Mouse (Mus musculus) thymus, postnatal 36 days (tissue): ENCODE measurements around the gene Cdc7.

Source experiments
- DNase-seq, 2 experiments: peaks; one replicate each; pipeline ENCODE4 v3.0.0; 2022; ENCODE audit warnings: mixed read lengths in 2 of 2

Cdc7 gene

DNA sequence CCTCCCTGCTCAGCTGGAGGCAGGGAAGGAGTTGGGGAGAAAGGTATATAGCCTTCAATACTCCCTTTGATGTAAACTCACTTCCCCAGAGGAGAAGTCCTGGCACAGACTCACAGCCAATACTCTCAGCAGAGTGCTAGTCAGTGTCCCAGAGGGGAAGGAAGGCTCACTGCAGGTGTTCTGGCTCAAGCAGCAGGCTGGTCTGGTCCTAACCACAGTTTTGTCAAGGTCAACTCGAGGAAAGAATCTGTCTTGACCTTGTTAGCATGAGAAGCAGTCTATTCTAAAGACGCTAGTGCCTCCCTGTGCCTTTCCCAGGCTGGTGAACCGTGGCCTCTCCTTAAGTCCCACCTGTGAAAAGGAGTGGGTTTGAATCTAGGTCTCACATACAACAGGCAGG is 30.6 kb downstream of the Cdc7 start:
- DNase-seq: no peak

DNA sequence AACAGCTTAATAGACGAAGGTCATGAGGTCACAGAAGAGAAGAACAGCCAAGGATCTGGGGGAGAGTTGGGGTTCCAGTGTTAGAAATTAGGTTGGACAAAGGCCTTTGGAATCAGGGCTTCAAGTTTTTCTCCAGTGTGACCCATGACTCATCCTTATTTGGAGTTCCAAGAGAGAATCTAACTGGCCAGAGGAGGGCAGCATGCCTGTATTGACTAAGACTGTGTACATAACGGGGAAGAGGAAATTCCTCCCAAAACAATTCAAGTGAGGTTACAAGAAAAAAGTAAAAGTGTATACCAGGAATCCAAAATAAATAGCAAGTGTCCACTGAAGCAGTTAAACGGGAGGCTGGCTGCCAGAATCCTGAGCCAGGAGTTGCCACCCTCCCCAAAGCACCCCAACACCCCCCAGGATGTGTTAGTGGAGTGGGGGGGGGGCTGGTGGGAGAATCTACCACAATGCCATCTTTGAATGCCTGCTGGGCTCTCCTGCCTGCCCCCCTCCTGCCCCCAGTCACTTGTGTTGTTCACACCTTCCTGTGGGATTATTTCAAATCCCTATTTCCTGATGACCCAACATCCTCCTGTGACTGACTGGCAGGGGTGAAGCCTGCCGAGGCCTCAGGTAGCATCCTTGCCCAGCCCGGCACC is 31.9 kb downstream of the Cdc7 start:
- peak in 1 of 2 experiments; percentile 18 for DNase-seq

DNA sequence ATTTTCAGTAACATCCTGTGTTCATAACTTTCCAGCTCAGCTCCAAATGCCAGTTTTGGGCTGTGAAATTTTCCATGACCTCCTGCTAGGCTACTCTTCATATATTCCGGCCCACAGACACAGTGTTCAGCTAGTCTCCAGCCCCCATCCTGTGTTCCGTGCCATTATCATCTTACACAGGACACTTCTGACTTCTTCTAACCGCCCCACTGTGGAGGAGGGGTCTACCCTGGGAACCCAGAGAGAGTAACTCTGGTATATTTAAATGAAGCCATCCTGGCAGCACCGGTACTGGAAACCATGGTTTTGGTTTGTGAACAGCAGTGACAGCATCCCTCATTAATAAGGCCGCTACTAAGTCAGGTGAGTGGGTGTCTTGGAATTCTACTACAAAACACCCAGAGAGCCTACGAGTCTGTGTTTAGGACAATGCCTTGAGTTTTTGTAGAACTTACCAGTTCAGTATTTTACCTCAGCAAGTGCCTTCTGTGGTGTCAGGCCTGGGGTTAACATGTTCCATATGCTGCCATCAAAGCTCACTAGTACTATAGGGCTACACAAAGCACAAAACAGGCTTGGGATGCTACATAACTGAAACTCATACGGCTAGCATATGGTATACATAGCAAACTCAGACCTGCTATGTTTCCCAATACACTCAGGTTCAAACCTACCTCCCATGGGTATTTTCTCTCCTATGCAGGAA is 32.6 kb downstream of the Cdc7 start:
- DNase-seq: no peak

DNA sequence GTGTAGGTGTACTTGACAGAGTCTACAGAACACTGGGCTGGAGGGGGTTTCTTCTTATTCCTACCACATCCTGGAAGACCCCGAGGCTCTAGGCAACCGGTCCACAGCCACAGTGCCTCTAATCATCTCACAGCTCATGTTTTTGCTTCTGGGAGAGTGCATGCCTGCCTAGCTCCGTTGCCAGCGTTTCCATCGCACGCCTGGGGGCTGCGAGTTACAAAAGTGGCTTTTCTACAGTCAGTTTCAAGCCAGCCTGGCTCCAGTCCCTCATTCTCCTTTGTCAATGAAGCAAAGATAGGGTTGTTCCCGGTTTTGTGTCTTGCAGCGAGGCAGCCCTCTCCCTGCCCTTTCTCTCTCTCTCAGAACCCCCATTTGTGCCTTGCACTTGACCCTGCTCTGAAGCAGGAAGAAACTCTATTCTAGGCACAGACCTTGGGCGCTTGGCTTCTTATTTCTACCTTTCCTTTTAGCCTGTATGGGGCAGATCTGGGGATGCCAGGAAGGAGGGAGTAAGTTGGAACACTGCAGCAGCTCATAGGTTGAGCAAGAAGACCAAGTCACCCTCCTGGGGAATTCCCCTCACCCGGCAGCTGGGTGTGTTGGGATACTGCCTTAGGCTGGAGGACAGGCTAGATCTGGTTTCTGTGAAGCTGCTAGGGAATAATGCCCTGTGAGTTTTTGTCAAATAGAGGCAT is 37.4 kb downstream of the Cdc7 start:
- no peak for DNase-seq

DNA sequence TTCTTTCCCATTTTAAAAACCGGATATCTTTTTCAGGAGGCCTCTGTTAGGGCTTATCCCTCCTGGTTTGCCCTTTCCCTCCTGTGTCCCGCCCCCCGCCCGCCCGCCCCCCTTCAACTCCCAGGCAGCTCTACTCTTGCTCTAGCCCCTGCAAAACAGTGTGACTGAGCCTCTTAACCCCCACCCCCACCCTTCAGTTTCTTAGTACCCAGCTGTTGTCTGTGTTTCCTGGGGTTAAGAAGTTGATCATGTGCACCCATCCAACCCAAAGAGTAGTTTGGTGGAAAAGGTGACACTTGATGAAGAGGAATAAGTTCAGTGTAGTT is 37.9 kb downstream of the Cdc7 start:
- DNase-seq: no peak

DNA sequence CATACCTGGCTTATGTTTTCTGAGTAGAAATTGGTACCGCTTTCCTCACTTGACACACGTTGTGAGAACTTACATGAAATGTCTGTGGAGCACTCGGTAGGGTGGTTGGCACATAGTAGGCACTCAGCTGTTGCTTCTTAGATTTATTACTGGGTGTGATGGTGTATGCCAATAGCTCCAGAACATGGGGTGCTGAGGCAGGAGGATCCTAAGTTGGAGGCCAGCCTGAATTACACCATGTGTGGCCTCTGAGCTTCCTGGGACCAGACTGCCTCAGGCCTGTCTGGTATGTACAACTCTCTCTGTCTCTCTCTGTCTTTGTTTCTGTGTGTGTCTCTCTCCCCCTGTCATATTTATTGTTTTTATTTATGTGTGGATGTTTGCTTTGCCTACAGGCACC is 45.6 kb downstream of the Cdc7 start:
- no peak for DNase-seq

DNA sequence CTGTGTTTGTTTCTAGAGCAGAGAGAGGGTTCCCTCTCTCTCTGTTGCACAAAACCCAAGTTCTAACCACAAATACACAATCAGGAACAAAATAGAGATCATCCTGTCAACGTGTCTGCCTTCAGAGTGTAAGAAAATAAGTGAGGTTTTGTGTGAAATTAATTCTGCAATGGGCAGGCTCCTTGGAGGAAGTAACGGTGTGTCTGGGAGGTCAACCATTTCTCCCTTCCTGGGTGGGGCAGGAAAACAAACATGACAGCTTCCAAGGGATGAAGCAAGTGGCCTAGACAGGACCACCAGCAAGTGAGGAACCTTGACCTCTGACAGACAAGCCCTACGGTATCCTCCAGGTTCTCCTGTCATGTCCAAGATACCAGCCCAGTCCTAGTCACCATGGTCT is 46.2 kb downstream of the Cdc7 start:
- DNase-seq: no peak

DNA sequence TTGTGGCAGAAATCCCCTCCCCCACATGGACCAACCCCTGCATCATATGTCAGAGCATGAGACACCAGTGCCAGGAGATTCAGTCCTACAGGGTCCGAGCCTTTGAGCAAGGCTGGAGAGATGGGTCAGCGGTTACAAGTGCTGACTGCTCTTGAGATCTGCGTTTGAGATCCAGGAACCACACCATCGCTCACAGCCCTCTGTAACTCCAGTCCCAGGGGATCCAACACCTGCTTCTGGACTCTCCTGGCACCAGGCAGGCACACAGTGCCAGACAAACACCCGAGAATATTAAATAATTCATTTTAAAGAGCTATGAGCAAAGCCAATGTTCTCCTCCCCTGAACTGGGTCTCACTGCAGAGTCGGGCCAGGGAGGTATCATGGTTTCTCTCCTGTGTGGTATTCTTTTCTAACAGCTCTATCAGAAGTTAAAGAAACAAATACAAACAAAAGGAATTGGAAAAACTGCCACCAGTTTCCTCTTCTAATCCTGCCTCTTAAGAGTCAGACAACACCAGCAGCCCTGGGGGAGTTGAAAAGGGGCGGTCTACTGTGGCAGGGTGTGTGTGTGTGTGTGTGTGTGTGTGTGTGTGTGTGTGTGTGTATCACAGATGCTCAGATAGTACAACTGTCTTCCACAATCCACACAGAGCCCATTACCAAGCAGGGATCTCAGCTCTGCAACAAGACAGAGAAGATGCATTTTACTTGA is 47.4 kb downstream of the Cdc7 start:
- no peak for DNase-seq

DNA sequence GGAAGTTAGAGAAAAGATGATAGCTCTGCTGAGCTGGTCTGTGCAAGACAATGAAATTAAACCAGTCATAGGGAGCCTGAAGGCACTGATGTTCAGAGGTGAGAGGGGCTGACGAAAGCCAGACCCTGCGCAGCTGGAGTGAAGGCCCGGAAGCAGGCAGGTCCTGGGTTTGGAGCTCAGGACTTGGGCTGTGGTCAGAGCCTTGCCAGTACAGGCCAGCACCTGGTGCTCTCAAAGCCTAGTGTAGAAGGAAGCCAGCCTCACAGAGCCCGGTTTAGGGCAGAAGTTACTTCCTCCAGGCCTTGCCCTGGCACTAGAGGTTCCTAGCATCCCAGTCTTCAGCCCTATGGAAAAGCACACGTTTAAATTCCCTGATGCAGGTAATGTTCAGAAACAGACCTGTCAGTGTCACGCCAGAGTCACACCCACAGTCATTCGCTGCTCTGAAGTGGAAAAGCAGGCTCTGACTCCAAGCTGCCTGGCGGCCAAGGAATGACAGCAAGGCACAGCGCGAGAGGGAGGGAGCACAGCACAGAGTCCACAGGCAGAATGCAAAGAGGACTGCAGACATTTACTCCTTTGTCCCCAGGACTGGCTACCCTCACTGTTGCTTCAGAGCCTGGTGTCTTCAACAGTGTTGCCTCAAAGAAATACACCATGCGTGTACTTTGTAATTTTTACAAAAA is 48.1 kb downstream of the Cdc7 start:
- peak in 1 of 2 experiments; percentile 12 for DNase-seq

DNA sequence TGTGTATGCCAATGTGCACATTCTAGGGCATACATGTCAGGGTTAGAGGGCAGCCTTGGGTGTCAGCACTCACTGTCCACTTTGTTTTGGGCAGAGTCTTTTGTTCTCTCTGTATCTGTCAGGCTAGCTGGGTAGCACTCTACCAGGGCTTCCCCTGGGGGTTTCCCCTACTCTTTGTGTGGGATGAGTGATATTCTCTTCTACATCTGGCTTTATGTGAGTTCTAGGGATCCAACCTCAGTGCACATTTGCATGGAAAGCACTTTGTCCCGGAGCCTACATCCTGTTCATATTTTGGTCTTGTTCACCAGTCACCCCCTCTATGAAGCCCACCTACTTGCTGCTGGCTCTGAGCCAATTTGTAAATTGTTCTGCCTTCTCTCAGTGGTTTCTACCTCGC is 49.3 kb downstream of the Cdc7 start:
- DNase-seq: no peak

DNA sequence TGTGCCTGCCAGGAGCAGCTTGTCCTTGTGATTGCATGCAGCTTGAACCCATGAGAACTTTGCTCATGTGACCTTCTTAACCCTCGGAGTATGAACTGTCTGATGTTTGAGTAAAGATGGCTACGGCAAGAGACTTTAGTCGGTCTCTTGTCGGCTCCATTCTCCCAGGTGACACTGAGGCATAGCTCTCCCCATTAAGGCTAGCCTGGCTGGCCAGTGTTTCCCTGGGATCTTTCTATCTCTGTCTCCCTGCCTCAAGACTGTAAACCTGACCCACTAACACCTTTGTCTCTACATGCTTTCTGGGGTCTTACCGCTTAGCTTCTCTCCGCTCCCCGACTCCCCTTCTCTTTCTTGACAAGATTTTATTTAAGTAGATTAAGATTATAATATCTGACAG is 50.0 kb downstream of the Cdc7 start:
- no peak for DNase-seq

DNA sequence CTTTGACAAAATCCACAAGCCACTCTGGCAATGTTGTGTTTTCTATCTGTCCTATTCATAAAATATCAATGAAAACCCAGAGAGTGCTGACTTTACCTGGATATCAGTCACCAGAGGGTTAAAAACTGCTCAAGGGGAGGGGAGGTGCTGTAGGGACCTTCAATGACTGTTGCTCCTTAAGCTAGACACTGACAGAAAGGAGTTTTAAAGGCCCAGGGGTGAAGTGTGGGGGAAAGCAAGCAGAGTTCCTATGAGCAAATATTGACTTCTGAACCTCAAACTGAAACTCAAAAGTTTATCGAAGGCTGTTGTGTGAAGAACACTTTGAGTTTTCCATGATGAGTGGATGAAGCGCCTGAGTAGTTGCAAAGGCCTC is 50.9 kb downstream of the Cdc7 start:
- DNase-seq: no peak

DNA sequence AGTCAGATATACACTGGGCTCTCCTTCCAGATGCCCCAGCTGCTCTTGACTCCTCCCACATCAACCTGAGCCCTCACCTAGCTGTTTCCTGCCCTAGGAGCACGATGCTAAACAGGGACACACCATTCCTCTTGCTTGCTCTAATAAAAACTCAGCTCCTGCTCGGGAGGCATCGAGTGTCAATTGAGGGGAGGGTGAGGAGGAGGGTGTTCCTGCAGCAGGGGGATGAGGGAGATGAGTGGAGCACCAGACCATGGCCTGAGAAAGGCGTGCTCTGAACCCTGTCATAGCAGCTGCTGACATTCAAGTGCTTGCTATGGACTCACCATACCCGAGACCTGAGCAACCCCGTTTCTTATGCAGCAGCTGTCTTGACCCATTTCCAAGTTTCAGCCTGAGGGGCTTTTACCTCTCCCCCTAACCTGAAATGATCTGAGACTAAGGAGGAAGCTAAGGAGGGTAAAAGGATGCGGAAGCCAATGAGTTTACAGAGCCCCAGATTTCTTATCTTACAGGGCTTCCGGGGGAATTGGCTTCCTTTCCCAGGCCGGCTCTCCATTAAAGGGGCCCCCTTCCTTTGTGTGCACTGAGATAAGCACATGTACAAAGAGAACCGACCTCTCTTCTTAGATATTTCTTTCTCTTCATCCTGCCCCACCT is 51.4 kb downstream of the Cdc7 start:
- peak; percentile 15 to 37 for DNase-seq

DNA sequence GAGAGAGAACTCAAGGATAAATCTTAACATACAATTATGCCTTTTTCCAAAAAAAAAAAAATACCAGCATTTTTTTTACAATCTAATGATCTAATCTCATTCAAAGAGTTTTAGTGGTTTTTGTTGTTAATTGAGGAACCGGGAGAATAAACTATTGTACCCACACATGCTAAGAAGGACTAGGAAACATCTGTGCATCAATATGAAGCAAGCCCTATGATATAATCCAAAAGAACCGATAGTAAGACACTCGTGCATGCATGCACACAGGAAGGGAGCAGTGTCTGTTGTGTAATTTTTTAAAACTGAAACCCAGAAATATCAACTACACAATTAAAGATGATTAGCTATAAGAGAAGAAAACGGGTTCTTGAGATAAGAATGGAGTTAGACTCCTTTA is 52.4 kb downstream of the Cdc7 start:
- no peak for DNase-seq

DNA sequence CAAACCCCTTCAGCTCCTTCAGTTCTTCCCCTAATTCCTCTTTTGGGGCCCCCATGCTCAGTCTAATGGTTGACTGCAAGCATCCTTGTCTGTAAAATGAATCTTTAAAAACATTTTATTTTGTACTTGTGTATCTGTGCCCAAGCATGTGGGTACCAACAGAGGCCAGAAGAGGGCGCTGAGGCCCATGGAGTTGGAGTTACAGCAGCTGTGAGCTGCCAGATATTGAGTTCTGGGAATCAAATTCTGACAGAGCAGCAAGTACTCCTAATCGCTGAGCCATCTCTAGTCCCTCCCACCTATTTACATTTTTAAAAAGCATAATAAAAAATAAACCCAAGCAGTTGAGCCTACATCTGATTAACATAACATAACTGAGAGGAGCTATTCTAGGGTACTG is 53.4 kb downstream of the Cdc7 start:
- peak in 1 of 2 experiments; percentile 19 for DNase-seq

DNA sequence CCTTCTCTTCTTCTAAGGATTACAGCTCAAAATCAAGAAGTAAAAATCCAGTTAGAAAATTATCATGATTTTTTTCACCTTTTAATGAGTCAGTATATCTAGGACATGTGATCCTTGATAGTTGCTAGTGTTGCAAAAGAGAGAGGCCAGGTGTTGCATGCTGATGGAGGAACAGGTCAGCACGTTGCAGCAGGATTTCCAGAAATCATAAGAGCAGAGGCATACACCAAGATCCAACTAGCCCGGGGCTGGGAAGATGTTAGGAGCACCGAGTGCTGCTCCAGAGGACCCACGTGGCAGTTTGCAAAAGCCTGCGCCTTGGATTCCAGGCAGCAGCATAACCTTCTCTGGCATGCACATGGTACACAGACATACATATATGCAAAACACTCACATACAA is 54.9 kb downstream of the Cdc7 start:
- no peak for DNase-seq

DNA sequence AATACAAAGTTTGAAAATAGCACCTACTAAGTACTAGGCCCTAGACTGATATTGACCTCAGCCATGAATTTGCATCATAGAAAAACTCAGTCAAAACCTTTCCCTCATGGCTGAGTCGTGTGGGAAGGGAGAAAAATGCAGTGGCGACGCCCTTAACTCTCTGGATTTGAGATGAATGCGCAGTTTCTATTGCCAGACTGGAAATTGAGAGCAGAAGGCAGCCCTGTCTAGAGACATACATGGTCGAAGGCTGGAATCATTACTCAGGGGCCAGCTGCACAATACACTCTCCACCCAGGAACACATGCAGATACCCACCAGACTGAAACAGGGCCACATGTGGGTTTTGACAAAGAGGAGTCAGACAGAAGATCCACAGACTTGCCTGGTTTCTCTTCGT is 55.8 kb downstream of the Cdc7 start:
- DNase-seq: no peak

DNA sequence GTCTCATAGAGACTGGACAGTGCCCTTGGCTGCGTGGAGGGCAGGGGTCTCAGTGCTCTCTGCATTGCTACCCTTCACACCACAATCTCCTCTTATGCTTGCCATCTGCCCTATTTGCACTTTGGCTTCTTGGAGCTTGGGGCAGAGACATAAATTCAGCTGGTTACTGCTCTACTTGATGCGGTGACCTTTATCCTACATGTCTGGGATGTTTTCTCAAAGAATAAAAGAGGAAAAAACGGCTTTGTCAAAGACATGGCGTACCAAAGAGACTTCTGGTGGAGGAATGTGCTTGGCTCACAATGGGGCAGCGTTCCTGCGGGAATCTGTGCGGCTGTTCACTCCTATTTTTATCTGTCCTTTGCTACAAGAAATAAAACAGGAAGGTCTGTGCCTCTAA is 56.2 kb downstream of the Cdc7 start:
- no peak for DNase-seq

DNA sequence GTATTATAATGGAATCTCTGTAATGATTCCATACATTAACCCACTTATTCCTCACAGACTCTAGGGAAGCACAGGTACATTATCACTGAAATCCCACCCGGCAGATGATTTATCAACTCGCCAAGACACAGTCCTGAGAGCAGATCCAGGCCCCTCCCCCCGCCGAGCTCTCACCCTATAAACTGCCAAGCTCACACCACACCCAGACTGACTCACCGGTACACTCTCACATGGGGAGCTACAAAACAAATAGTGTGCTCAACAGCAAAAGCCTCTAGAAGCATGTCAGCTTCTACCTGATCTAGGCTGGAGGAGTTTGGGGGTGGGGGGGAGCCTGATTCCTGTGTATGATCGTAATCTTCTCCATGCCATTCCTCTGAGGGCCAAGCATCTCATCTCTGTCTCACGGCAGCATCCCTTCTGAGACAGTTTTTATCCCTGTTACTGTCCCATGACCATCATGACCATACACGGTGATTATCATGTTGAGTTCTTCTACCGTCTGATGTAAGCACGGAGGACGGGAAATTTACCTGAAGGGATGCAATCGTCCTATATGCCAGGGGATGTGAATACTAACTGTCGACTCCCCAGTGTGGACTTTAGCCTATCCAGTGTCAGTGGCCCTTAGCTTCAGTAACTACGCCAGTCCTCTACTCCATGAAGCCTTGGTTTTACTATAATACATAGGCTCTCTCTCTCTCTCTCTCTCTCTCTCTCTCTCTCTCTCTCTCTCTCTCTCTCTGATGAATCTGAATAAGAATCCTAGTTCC is 57.4 kb downstream of the Cdc7 start:
- DNase-seq: no peak

DNA sequence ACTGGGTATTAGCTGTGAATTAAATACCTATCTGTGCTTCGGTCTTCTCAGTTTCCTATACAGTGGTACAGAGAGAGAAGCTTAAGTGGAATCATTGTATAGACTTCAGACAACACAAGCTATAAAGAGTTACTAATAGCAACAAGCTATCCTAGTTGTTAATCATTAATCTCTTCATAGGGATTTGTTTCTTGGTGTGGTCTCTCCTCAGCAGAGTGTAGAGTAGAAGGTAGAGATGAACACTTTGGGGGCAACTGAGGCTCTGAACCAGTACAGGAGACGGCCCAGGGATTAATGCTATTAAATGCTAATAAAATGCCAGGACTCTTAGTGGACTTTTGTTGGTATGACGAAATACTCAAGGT is 57.9 kb downstream of the Cdc7 start:
- DNase-seq: no peak

DNA sequence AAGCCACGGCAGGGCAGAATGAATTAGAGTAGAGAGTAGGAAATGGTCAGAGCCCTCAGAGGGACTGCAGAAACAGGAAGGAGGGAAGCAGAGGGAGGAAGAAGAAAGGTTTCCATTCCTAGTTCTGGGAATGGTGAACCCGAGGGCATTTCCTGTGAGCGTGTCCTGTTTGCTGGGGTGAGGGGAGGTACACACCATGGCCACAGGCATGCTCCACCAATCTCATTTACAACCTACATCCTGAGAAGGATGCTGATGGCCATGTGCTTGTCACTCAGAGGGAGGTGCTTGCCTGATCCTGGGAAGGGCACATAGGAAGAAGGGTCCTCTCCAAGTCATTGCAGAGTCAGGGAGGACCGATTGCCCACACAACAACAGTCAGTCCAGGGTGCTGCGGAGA is 59.8 kb downstream of the Cdc7 start:
- DNase-seq: no peak

DNA sequence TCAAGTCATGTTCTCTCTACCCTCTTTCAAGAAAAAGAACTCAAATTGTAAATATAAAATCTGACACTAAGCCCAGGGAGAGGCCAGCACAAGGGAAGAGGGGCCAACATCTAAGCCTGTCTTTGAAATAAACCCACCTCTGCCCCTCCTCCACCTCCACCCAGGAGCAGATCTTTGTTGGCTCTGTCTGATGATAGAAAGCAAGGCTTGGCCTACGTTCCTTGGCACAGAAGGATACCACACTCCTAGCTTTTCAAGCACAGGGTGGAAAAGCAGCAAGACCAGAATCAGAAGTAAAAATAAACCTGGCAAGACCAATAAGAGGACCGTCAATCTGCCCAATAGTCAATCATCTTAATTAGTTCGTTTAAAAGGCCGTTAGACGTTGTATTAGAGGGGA is 61.2 kb downstream of the Cdc7 start:
- no peak for DNase-seq
